Mouse (Mus musculus) frontal cortex, postnatal 36 days (tissue): ENCODE results near the gene Hpse2.

Experiments
- DNase-seq, 2 experiments: peaks; one replicate each; pipeline ENCODE4 v3.0.0; 2022; ENCODE audit warnings: low spot score in 2 of 2

Hpse2 gene

DNA sequence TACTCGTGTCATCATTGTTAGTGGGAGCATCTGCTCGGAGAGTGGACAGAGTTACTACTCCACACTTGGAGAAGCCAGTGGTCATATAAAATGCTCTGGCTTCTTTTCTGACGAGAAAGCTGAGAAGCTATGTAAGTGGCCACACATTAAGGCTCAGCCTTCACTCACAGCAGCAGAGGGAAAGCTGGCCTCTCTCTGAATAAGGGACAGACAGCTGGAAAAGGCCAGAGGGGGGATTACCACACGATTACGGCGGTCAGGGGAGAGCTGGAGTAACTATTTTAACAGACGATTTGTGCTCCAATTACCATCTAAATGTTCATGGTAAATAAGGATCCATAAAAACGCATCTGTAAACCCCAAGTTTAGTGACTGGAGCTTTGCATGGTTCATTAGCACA is 232.1 kb downstream of the Hpse2 start:
- DNase-seq = no peak

- DNase-seq = no peak
Observed at GRCm38 (mm10) chr19:43155582-43155981, 232.6 kb downstream of the Hpse2 start.

GRCm38 (mm10) chr19:43147901-43148300 is 240.3 kb downstream of the Hpse2 start:
- no peak for DNase-seq

DNA sequence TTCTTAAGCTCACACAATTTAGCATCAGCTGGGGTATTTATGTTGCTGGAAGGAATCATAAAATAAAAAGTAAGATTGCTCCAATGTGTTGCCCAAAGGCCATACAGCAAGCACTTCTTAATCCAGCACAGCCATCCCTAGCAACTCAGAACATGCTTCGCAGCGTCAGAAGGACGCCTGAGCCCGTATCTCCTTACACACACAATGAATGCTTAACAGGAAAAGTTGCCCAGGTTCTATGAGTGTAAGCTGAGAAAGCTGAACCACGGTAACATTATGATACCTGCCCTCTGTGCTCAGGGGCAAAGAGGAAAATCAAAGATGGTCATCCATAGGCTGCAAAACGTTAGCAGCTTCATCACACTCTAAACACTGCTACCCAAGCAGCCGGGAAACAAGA is 241.3 kb downstream of the Hpse2 start:
- DNase-seq = no peak

GRCm38 (mm10) chr19:43141646-43142045 is 246.5 kb downstream of the Hpse2 start:
- DNase-seq = no peak

GRCm38 (mm10) chr19:43109796-43110195 is 278.4 kb downstream of the Hpse2 start:
- DNase-seq = no peak

DNA sequence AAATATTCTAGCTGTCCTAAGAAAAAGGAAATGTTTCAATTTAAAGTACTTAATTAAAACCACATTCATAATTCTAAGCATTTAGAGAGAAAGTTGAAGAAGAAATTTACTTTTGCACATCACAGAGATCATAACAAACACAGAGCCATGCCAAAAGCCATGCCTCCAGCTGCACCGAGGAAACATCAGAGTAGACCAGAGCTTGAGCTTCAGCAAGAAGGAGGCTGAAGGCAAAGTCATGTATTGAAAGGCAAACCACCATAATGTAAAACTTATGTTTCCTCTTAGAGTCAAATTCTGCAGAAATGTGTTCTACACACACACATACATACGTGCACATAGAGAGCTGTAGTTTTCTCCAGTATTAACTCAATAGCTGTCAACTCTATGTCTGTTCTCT is 291.2 kb downstream of the Hpse2 start:
- DNase-seq = no peak

- no peak for DNase-seq
Observed at GRCm38 (mm10) chr19:43087216-43087615, 300.9 kb downstream of the Hpse2 start.

GRCm38 (mm10) chr19:43064155-43064554 is 324.0 kb downstream of the Hpse2 start:
- no peak for DNase-seq

DNA sequence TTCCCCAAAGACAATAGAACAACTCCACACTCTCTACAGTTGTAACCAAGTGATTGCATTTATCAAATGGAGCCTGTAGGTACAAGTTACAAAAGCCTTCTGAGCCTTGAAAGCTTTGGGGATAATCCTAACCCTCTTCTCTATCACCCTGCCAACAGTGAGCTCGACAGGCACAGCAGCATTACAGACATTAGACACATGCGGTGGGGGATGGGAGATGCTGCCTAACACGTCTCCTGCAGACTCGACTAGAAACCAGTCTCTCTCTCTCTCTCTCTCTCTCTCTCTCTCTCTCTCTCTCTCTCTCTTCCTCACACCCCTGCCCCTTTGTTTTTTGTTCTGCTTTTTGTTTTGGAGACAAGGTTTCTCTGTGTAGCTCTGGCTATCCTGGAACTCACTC is 343.6 kb downstream of the Hpse2 start:
- no peak for DNase-seq

- DNase-seq = no peak
Observed at GRCm38 (mm10) chr19:43042721-43043120, 345.4 kb downstream of the Hpse2 start.

DNA sequence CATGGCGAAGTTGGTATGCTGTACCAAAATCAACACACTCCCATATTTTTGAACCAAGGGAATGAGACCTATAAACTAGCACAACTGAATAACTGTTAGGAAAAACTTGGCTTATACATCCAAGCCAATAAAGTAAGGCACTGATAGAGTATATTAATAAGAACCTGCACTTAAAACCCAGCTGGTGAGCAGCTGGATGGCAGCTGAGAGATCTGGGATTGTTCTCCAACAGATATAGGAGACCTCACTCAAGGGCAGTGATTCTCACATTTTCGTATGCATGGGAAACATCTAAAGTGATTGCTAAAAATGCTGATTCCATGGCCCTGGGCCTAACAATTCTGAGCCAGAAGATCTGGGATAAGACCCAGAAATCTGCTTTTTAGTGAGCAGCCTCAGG is 345.9 kb downstream of the Hpse2 start:
- DNase-seq = no peak

- no peak for DNase-seq
Observed at GRCm38 (mm10) chr19:43036381-43036780, 351.8 kb downstream of the Hpse2 start.

GRCm38 (mm10) chr19:43027305-43027704 is 360.9 kb downstream of the Hpse2 start:
- DNase-seq = peak; percentile 20 to 41

DNA sequence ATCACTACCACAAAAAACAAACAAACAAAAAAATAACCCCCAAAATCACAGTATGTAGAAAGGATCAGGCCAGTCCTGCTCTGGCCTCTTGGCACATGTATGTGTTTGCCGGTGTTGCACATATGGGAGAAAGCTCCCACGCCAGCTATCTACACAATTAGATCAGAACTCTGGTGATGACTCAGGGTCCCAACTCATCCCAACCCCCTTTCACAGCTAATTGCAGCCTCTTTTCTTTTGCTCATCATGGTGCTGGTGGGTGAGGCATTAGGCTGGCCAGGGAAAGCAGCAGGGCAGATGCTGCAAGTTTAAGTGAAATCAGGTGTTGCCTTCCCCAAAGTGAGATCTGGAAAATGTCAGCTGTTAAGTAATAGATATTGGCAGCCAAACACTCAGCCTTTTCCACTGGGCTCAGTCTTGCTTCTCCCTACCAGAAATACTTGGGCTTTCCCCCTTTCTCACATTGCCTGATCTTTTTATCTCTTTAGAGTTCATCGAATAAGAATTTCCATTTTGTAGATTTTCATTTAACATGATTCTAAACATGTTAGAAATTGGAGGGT is 365.5 kb downstream of the Hpse2 start:
- DNase-seq = no peak

- DNase-seq = no peak
Observed at GRCm38 (mm10) chr19:43018792-43019191, 369.4 kb downstream of the Hpse2 start.

GRCm38 (mm10) chr19:42996406-42996805 is 391.7 kb downstream of the Hpse2 start:
- DNase-seq = no peak

- no peak for DNase-seq
Observed at GRCm38 (mm10) chr19:42988833-42989232, 399.3 kb downstream of the Hpse2 start.

GRCm38 (mm10) chr19:42986315-42986701 is 401.8 kb downstream of the Hpse2 start:
- no peak for DNase-seq

DNA sequence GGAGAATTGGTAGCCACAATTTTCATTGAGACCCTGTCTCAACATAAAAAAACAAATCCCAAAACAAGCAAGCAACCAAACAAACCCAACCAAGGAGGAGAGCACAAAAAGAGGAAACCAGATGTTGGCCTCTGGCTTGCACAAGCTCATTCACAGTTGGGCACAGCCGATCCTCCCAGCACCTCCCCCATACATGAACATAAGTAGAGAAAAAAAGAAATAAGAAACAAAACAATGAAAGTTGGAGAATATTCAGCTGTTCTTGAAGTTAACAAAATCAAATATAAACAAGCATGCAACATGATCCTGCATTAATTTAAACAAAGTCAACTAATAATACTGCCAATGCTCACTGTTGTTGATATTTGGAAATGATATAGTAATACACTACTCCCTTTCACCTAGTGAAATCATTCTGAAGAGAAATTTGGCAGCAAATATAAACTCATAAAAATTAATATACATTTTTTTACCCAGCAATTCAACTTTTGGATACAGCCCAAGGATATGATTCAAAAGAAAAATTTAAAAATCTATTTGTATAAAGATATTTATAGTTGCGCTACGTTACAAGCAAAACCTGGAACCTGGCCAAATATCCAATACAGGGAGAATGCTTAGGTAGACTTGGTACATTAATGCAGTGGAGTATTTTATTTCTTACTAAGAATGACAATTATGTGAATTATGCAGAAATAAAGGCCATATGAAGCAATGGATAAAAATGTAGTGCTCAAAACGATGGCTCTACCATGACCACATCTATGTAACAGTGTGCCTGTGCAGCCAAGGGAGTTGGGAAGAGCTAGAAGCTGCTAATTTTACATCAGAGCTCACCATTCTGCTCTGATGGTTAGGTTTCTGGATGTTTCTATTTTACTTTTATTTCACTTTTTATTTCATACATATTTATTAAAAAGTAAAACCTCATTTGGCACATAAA is 402.5 kb downstream of the Hpse2 start:
- DNase-seq = no peak

DNA sequence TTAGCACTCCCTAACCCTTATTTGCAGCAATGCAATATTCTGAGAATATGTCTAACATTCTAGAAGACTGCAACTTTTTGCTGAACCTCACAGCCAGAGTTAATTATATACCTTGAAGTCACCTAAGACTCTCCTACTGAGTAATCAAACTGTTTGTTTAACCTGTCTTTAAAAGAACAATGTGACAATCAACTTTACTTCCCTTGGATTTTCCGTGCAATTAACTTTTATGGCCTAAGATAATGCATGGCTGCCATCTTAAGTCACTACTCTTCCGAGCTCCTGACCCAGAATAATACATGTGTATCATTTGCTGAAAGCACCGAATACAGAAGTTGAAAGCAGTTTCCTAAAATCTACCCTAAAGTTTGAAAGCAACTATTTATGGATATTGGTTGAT is 407.6 kb downstream of the Hpse2 start:
- no peak for DNase-seq

DNA sequence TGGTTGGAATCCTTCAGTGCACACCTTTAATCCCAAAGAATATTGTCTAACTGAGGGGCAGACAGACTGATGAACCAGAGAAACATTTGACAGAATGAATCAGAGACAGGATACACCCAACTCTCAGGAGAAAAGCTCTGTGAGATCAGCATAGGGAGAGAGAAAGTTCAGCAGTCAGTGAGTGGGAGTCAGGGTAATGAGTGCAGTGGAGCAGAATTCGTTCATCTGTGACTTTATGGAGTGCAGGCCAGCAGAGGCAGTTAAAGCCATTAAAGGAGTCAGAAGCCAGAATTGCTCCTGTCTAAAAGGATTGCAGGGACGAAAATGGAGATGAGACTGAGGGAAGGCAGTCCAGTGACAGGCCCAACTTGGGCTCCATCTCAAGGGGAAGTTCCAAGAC is 410.2 kb downstream of the Hpse2 start:
- no peak for DNase-seq

DNA sequence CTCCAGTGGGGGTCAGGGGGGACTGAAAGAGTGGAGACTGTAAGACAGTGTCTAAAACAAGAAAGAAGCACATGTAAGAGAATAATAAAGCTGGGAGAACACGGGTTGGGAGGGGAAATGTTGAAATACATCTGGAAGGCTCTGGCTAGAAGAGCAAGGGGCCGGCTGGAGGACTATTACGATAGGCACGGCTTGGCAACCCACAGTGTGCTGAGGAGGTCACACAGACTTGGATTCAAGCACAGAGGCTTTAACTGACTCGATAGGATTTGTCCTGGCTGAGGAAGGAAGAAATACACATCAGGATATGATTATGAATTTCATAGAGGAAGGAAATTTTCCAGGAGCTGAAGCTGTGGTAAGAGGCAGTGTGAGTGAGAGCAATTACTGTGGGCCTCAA is 414.4 kb downstream of the Hpse2 start:
- no peak for DNase-seq
